Mouse (Mus musculus) adrenal gland, adult 18-20 months (tissue): ENCODE results near the gene Mef2d. TPM values are rescaled to one million over a fixed set of nuclear protein-coding genes. Genes with fewer than 3 reads are reported as not detected.
A peak's percentile ranks its signal among the peaks of the same experiment; 100 is the strongest.

ENCODE experiments used
- DNase-seq, 2 experiments: peaks; one replicate each; pipeline ENCODE4 v3.0.0; 2021 to 2022; ENCODE audit warnings: low spot score in 2 of 2
- total RNA-seq, 2 experiments: library from RNA; stranded (reverse); gene quantifications; 1 replicate in 1 of 2; 2 replicates in 1 of 2; pipeline ENCODE4 v1.2.3; 2021

The Mef2d gene
- total RNA-seq, 2 experiments from 2014 or later = 83.3 to 90.7 TPM

GRCm38 (mm10) chr3:88136945-88137494 is 5.2 kb upstream of the Mef2d start:
- no peak for DNase-seq

GRCm38 (mm10) chr3:88137821-88138220 is 4.4 kb upstream of the Mef2d start:
- DNase-seq = no peak

- peak; percentile 84 to 89 for DNase-seq
Measured at GRCm38 (mm10) chr3:88138336-88139242, 3.6 kb upstream of the Mef2d start.

- peak in 1 of 2 experiments; percentile 4 for DNase-seq
Measured at GRCm38 (mm10) chr3:88139243-88140177, 2.7 kb upstream of the Mef2d start.

GRCm38 (mm10) chr3:88140178-88140902 is 1.8 kb upstream of the Mef2d start:
- peak in 1 of 2 experiments; percentile 18 for DNase-seq

- DNase-seq = peak in 1 of 2 experiments; percentile 4
Measured at GRCm38 (mm10) chr3:88140903-88141430, 1.2 kb upstream of the Mef2d start.

GRCm38 (mm10) chr3:88141439-88141786 is 759 bp upstream of the Mef2d start:
- DNase-seq = no peak

- DNase-seq = peak in 1 of 2 experiments; percentile 69
Measured at GRCm38 (mm10) chr3:88142546-88142915, 359 bp downstream of the Mef2d start.

GRCm38 (mm10) chr3:88142916-88143771 is 972 bp downstream of the Mef2d start:
- DNase-seq = peak; percentile 63 to 69

- peak in 1 of 2 experiments; percentile 43 for DNase-seq
Measured at GRCm38 (mm10) chr3:88143961-88144486, 1.9 kb downstream of the Mef2d start.

- DNase-seq = peak in 1 of 2 experiments; percentile 7
Measured at GRCm38 (mm10) chr3:88144648-88145410, 2.7 kb downstream of the Mef2d start.

GRCm38 (mm10) chr3:88145411-88145782 is 3.2 kb downstream of the Mef2d start:
- DNase-seq = peak in 1 of 2 experiments; percentile 38

- DNase-seq = peak in 1 of 2 experiments; percentile 50
Measured at GRCm38 (mm10) chr3:88145952-88146351, 3.8 kb downstream of the Mef2d start.

GRCm38 (mm10) chr3:88146376-88147112 is 4.4 kb downstream of the Mef2d start:
- peak in 1 of 2 experiments; percentile 5 for DNase-seq

- peak in 1 of 2 experiments; percentile 6 for DNase-seq
Measured at GRCm38 (mm10) chr3:88147444-88147843, 5.3 kb downstream of the Mef2d start.

GRCm38 (mm10) chr3:88147866-88148265 is 5.7 kb downstream of the Mef2d start:
- no peak for DNase-seq

GRCm38 (mm10) chr3:88148354-88148753 is 6.2 kb downstream of the Mef2d start:
- DNase-seq = no peak
